Mouse (Mus musculus): ENCODE data around the gene Oas1c. TPM values are rescaled to one million over a fixed set of nuclear protein-coding genes. Genes with fewer than 3 reads are reported as not detected.
"Not testable (repeated sequence)": the region's sequence is repeated elsewhere in the genome, so short reads cannot be mapped to it uniquely, and the experiment has no call there.

Oas1c gene
- total RNA-seq (2021) = under 1 TPM; 0.62 to 0.89 TPM

DNA sequence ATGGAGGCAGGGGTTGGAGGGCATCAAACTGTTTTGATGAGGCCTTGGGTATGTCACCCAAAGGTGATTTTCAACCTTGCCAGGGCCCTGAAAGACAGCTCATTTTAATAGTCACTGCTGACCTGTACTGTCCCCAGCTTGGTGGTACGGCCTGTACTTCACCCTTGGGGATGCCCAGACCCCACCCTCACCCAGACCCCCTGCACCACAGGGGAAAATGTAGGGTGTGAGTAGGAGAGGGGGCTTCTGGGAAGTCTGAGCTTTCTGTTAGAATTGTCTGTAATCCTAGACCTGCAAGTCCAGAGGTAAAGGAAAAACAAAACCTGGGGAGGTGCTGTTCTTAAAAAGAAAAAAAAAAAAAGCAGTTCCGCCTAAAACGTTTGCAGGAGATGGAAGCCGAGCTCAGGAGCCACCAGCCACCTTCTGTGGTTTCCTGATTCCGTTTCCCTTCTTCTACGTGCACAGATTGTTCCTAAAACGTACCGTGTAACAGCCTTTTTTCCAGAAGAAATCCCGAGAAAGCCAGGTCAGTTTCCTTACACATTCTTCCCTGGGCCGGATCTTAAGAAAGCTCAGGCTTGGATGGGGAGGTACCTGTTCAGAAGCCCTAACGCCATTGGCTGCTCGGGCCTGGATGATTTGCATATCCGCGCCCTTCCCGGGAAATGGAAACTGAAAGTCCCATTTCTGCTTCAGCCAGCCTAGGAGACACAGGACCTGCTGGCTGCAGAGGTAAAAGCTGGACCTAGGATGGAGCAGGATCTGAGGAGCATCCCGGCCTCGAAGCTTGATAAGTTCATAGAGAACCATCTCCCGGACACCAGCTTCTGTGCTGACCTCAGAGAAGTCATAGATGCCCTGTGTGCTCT, at the start of gene Oas1c:
Gene Oas1c (minus strand): TSS at position 564 of the 869 bp plus-strand sequence.
- intact Hi-C loops (cut with DNase I) = loop anchor here (2.0 kb wide), 1 partner anchor 309 kb away; the partner anchor contains the start of gene Plbd2
- peak; percentile 84 to 85 for DNase-seq

DNA sequence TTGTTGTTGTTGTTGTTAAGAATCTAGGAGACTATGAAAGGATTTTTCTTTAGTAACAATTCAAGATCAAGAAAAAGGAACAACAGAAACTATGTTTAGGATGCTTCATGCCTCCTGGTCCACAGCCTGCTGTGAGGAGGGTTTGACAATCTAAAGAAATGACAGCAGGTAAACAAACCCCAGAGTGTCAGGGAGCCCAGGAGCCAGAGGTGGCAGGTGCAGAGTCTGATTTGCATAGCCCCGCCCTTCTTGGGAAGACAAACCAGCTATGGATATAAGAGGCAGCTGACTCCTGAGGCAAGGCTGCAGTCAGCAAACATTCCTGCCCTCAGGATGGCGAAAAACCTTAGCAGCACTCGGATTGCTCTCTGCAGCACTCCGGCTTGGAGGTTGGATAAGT, 48.8 kb upstream of the Oas1c start, which contains the start of gene Oas1h:
Gene Oas1h (plus strand): TSS at position 301 of the 400 bp plus-strand sequence.
- no peak for DNase-seq
- intact Hi-C loops (cut with DNase I) = no loop called here

DNA sequence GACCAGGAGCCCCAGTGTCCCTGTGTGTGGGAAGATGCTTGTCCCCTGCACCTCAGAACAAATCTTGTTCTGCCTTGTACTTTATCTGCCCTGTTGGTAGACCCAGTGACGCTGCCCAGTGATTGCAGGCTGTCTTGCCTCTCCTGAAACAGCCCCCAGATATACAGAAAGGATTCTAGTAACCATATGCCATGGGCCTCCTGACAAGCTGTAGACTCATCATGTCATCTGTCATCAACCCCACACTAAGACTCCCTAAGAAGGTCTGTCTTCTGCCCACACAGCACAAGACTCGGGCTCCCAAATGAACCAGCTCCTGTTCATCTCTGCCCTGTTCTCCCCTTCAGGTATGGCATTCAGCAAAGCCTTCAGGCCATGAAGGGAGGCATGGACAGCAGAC, 46.9 kb upstream of the Oas1c start:
- no peak for DNase-seq

DNA sequence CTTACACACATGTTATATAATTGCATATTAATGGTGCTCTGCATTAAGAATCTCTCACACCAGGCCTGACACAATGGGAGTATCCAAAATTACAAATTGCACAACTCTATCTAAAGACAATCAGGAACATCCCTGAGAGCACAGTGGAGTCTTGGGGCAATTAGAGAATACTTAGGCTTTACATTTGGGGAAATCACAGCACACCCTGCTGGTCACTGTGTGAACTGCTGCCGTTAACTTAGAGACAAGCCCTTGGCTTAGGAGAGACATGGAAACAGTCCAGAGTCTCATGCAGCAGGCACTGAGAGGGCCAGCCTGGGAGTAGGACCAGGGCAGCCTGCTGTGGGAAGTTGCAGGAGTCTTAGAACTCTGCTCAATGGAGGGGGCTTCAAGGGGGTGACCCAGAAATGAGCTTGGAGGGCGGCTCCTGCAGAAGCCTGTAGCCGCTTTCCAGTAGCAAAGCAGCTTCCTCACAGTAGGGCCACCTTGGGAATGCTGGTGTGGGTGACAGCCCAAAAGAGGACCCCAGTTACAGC, 37.4 kb upstream of the Oas1c start:
- DNase-seq = peak; percentile 3 to 28

More for the DNA sequence above, 46.9 kb upstream of the Oas1c start:
- intact Hi-C loops (cut with DNase I) = no loop called here

DNA sequence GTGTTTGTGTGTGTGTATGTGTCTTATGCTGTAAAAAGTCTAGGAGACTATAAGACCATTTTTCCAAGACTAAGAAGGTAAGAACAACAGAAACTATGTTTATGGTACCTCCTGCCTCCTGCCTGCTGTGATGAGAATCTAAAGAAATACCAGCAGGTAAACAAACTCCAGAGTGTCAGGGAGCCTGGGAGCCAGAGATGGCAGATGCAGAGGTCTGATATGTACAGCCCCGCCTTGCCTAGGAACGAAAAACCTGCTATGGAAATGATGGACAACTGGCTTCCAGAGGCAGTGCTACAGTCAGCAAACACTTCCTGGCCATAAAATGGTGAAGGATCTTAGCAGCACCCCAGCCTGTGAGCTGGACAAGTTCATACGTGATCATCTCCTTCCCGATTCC, 34.8 kb upstream of the Oas1c start, which contains the start of gene Oas1f:
Gene Oas1f (plus strand): TSS at position 301 of the 400 bp plus-strand sequence.
- intact Hi-C loops (cut with DNase I) = no loop called here
- DNase-seq = no peak

More for the DNA sequence above, 37.4 kb upstream of the Oas1c start:
- intact Hi-C loops (cut with DNase I) = no loop called here

DNA sequence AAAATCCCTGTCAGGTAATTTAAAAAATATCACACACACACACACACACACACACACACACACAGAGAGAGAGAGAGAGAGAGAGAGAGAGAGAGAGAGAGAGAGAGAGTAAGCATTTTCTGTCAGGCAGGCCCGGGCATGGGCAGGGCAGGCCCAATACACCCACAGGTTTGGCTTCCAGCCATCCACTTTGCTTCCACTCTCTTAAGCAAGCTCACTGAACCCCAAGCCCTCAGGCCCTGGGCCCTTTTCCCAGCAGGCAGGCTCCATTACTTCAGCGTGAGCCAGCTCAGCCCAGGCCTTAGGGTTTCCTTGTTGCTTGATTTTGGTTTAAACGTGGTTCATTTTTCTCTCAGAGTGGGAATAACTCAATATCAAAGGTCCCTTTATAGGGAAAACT, 32.4 kb upstream of the Oas1c start:
- peak in 1 of 2 experiments; percentile 6 for DNase-seq
- intact Hi-C loops (cut with DNase I) = no loop called here

DNA sequence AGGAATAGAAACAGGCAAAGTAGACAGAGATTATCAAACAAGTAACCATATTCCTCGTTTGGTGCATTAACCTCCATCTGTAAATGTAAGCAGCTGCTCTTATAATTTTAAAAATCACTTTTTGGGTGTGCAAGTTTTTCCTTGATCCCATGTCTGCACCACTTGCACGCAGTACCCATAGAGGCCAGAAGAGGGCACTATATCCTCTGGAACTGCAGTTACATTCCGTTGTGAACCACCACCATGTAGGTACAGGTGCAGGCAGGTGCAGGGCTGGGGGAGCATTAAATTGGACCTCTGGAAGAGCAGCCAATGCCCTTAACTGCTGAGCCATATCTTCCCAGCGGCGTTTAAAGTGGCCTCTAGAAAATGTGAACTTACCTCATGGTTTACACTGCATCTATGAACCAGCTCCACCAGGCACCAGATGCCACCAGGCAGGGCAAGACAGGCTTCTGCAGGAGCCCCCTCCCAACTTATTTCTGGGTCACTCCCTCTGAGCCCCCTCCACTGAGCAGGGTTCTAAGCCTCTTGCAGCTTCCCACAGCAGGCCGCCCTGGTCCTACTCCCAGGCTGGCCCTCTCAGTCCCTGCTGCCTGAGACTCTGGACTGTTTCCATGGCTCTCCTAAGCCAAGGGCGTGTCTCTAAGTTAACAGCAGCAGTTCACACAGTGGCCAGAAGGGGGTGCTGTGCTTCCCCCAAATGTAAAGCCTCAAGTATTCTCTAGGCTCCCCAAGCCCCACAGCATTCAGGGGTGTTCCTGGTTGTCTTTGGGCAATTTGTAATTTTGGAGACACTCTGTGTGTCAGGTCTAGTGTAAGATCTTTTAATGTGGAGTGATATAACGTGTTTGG, 24.6 kb upstream of the Oas1c start:
- intact Hi-C loops (cut with DNase I) = no loop called here
- peak; percentile 23 to 51 for DNase-seq

DNA sequence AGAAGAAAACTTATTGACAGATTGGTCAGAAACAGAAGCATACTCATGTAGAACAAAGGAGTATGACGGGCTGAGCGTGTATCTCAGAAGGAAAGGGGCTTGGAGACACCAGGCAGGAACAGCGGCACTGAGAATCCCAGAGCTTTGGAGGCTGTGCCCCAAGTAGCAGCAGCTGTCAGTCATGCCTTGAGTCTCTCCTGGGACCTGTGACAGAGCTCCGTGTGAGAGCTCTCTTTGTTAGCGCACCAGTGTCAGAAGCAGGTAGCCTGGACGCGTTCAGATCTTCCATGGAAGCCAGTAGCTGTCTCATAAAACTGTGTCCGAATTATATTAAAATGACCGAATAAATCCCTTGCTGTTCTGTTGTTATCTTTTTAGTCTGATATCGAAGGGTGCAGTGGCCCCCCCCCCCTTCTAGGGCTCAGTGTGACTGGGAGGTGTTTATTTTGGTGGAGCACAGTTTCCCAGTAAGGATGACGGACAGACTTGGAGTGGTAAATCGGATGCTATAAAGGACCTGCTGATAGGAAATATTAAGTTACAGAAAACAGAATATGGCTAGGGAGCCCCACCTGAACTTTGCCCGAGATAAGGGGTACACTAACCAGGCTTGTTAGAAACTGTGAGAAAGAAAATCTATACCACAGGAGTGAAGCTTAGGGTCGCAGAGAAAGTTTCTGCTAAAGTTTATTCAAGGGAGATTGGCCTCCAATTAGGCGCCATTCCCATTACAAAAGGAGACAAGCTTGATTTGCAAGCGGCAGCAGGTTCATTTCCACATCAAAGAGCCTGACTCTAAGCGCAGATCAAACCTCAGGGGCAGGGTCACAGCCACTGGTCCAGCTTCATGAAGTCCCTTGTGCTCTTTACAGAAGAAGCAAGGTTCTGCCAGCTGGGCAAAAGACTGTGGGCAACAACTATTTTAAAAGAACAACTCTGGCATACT, 21.3 kb upstream of the Oas1c start:
- intact Hi-C loops (cut with DNase I) = loop anchor here (5.0 kb wide), 1 partner anchor 89 kb away; no protein-coding TSS in a partner anchor
- no peak for DNase-seq

DNA sequence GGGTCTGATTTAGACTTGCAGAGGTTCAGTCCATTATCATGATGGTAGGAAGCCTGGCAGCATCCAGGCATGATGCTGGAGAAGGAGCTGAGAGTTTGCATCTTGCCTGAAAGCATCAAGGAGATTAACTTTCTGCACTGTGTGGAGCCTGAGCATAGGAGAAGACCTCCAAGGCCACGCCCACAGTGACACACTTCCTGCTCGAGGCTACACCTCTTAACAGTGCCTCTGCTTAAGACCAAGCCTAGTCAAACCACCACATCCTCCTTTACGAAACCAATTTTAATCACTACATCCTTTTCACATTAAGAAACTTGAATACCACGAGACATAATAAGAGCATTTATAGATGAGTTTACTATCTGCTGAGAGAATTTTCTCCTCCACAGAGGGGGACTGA, 18.7 kb upstream of the Oas1c start:
- intact Hi-C loops (cut with DNase I) = loop anchor here (5.0 kb wide), 1 partner anchor 91 kb away; no protein-coding TSS in a partner anchor
- DNase-seq = no peak

DNA sequence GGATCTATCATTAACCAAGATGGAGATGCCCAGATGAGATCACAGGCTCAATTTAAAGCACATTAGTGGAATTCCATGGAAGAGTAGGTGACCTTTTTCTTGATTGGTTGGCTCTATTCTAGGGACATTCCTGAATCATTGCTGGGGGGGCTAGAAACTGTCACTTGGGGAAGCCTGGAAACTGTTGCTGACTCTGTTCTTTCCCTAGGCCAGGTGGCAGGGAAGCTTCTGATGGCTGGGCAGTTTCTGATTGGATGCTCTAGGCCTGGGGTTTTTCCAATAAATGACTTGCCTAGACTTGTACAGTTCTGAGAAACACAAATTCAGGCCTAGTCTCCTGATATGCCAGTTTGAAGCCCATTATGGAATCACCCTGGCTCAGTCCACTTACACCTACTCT, 6.7 kb upstream of the Oas1c start:
- intact Hi-C loops (cut with DNase I) = no loop called here
- DNase-seq = no peak

DNA sequence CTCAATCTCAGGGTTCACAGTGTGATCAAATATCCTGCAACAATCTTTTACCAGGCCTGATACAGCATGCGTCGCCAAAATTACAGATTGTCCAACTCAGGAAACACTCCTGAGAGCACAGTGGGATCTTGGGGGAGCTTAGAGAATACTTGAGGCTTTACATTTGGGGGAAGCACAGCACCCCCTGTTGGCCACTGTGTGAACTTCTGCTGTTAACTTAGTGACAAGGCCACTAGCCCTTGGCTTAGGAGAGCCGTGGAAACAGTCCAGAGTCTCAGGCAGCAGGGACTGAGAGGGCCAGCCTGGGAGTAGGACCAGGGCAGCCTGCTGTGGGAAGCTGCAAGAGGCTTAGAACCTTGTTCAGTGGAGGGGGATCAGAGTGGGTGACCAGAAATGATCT, 3.6 kb upstream of the Oas1c start:
- peak; percentile 16 to 28 for DNase-seq
- intact Hi-C loops (cut with DNase I) = loop anchor here (1.0 kb wide), 1 partner anchor 118 kb away; no protein-coding TSS in a partner anchor

DNA sequence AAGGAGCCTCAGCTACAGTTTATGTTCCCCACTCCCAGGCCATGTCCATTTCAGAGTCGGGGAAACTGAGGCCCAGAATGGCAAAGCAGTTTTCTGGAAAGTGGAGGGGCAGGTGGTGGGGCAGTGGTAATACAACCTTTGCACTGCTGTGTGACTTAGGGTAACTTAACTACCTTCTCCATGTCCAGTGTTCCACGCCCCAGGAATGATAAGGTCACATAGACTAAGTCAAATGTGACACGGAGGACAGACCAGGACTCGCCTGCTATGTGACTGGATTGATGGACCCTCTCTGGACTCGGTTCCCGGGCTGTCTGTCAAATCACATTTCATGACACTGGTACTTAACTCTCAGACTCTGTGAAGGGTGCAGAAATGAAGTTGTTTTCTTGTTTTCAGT, 709 bp upstream of the Oas1c start:
- intact Hi-C loops (cut with DNase I) = loop anchor here (2.0 kb wide), 1 partner anchor 310 kb away; the partner anchor contains the start of gene Plbd2
- DNase-seq = no peak

DNA sequence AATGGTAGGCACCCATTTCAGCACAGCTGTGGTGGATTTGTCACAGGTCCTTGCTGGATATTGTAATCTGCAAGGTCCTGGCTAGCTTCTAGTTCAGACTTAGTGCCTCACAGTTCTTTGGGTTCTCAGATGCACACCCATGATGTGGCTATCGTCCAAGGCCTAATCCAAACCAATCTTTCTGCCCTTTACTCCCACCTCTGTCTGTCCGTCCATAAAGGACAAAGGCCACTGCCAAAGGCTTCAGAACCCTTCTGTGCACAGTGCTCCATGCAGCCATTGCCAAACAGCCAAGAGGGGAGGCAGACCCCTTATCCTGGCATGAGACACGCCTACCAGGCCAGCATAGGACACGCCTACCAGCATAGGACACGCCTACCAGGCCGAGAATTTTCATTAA, 3.1 kb downstream of the Oas1c start:
- intact Hi-C loops (cut with DNase I) = no loop called here
- DNase-seq = no peak

DNA sequence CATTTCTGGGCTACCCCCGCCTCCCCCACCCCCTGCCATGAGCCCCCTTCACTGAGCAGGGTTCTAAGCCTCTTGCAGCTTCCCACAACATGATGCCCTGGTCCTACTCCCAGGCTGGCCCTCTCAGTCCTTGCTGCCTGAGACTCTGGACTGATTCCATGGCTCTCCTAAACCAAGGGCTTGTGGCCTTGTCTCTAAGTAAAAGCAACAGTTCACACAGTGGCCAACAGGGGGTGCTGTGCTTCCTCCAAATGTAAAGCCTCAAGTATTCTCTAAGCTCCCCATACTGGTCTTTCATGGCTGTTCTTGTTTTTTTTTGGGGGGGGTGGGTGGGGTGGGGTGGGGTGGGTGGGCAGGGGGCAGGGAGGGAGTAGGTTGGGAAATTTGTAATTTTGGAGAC, 5.9 kb downstream of the Oas1c start:
- DNase-seq = peak; percentile 37 to 58
- intact Hi-C loops (cut with DNase I) = no loop called here

DNA sequence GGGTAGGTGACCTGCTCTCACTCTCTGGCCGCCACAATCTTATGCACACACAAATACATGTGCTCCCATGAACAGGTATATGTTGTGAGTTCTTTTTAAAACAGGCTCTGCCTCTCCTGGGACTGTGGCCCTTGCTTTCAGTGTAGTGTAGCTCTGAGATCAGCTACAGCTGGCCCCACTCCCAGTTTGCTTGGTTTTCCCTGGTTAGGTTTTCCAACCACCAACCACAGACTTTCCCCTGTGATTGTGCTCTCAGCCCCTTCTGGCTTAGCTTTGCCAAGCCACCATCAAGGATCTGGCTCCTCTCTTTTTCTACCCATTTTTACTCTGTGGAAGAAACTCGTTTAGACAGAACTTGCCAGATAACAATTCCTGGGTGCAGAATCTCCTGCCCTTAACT, 8.7 kb downstream of the Oas1c start:
- intact Hi-C loops (cut with DNase I) = no loop called here
- no peak for DNase-seq

DNA sequence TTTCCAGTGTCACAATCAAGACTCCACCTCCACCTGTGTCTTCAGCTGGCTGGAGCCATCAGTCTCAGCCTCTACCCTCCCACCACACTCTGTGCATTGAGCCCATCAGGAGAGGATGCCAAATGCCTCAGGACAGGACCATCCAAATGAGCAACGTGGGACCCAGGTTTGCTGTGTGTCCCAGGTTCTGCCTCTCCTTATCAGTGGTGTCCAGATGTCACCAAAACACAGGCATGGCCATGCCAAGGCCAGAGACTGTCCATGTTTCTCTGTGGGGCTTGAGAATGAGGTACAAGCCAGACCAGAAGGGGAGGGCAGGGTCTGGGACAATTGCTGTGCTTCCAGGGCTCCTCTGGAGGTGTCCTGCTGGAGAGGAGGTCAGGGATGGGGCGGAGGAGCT, 13.4 kb downstream of the Oas1c start:
- intact Hi-C loops (cut with DNase I); DNase-seq: not testable (repeated sequence)

DNA sequence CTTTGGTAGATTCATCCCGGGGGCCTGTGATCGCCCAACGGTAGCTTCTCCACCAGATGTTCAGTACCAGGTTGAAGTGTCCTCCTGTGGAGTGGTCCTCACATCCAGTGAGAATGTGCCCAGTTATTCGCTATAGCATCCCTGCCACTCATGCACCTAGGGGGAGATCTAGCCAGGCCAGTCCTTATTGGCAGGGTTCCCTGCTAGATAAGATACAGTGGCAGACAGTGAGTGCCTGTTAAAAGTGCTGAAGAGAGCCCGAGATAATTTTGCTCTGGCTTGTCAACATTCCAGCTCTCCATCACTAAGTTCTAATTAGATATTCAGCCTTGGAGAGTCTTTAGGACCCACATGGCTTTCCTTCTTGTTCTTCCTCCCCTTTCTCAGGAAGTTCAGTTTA, 14.2 kb downstream of the Oas1c start:
- DNase-seq; intact Hi-C loops (cut with DNase I): not testable (repeated sequence)

DNA sequence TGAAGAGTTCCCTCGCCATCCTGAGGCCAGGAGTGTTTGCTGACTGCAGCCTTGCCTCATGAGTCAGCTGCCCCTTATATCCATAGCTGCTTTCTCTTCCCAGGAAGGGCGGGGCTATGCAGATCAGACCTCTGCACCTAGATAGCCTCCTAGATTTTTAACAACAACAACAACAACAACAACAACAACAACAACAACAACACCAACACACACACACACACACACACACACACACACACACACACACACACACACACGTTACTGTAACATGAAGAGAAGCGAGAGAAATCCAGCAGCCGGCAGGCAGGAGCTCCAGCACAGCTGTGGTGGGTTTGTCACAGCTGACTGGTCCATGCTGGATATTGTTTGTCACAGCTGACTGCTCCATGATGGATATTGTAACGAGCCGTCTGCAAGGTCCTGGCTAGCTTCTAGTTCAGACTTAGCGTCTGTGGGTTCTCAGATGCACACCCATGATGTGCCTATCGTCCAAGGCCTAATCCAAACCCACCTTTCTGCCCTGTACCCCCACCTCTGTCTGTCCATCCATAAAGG, 16.8 kb downstream of the Oas1c start, which contains the start of gene Oas1e:
Gene Oas1e (minus strand): TSS at position 51 of the 555 bp plus-strand sequence.
- DNase-seq; intact Hi-C loops (cut with DNase I): not testable (repeated sequence)

DNA sequence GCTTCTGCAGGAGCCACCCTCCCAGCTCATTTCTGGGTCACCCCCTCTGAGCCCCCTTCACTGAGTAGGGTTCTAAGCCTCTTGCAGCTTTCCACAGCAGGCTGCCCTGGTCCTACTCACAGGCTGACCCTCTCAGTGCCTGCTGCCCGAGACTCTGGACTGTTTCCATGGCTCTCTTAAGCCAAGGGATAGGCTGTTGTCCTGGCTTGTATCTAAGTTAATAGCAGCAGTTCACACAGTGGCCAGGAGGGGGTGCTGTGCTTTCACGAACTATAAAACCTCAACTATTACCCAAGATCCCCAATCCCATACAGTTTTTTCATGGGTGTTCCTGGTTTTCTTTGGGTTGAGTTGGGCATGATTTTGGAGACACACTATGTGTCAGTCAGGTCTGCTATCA, 19.3 kb downstream of the Oas1c start:
- peak; percentile 19 to 51 for DNase-seq
- intact Hi-C loops (cut with DNase I) = no loop called here
